Mouse (Mus musculus): ENCODE measurements around the gene Cachd1. TPM values are rescaled to one million over a fixed set of nuclear protein-coding genes. Genes with fewer than 3 reads are reported as not detected.

Gene Cachd1
- polyA plus RNA-seq, 1 experiment from 2014 or later: 11.9 TPM

DNA sequence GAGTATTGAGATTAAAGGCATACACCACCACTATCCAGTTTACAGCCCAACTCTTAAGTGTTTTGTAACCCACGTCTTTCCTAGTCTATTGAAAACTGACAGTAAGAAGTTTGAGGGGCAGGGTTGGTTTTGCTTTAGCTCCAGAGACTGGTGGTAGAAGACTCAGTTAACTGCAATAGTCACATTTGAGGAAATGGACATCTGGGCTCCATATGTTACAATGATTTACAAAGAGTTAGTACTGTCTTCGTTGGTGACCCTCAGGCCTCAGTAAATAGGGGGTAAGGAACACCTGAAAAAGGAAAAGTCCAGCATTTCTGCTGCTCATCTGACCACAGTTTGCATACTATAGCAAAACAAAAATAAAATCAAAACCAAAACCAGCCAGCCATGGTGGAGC lies 150.6 kb downstream of the Cachd1 start:
- ATAC-seq (ENCODE audit: low FRiP score): no peak
- no peak overlapping the region for H3K27ac ChIP-seq (replicated peaks)
- 68% methylated on average over 2 of the region's 2 CpGs for WGBS

DNA sequence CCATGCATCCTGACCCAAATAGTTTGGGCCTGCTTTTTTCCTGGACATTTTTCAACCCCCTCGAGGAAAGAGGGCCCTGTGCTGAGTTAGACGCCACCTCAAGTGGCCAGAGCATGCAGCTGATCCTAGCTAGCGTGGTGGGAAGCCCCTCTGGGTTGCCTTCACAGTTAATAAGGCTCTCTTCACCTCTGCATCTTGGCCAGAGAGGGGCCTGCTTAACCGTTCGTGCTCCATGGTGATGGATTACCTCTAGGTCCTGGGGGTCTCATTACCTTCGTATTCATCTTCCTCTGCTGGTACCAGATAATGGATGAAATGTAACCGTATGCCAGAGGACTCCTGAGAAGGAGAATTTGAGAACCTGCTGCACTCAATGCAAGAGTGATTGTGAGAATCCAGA lies 167.2 kb downstream of the Cachd1 start:
- Histone ChIP-seq H3K4me3 (replicated peaks) (no peak overlapping the region), H3K27ac (replicated peaks) (no peak overlapping the region), H3K27me3 (replicated peaks) (no peaks in the 10 kb centered on the region), H3K9me3 (replicated peaks) (no peaks in the 10 kb centered on the region), H3K4me1 (peaks cover 22% of the 10 kb centered on the region), H3K4me2 (no peak overlapping the region), H3K36me3 (no peaks in the 10 kb centered on the region), H3K9ac (replicated peaks) (no peak overlapping the region)
- WGBS: 52% methylated on average over 7 of the region's 7 CpGs
- ATAC-seq (ENCODE audit: low FRiP score): no peak

More for the DNA sequence above, 150.6 kb downstream of the Cachd1 start:
- H3K4me3 ChIP-seq (replicated peaks): no peak overlapping the region
- no peaks in the 10 kb centered on the region; the same call in 1 of the 2 replicates for H3K4me1 ChIP-seq
- no peak overlapping the region for H3K9ac ChIP-seq (replicated peaks)
- no peaks in the 10 kb centered on the region for H3K36me3 ChIP-seq
- no peaks in the 10 kb centered on the region for H3K27me3 ChIP-seq (replicated peaks)
- H3K9me3 ChIP-seq (replicated peaks): no peaks in the 10 kb centered on the region
- no peak overlapping the region for H3K4me2 ChIP-seq

DNA sequence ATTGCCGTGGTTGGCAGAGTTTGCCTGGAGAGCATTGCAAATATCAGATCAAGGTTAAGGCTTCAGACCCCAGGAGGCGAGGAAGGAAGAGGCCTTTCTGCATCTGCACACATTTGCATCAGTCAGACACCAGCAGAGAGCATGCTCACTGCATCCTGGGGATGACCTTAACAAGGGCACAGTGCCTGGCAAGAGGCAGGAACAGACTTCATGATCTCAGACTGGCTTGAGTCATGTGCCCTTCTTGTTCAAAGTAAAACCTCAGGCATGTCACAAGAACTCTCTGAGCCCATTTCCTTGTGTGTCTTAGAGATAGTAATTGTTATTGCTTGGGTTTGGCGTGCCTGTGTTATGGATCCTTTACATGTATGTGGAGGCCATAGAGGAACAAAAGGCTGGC lies 167.8 kb downstream of the Cachd1 start:
- Histone ChIP-seq H3K9ac (replicated peaks) (no peak overlapping the region), H3K4me1 (peaks cover 27% of the 10 kb centered on the region), H3K27me3 (replicated peaks) (no peaks in the 10 kb centered on the region), H3K4me3 (replicated peaks) (no peak overlapping the region), H3K27ac (replicated peaks) (no peak overlapping the region), H3K9me3 (replicated peaks) (no peaks in the 10 kb centered on the region), H3K36me3 (no peaks in the 10 kb centered on the region), H3K4me2 (no peak overlapping the region)
- WGBS: 68% methylated on average over 3 of the region's 3 CpGs
- ATAC-seq (ENCODE audit: low FRiP score): no peak

DNA sequence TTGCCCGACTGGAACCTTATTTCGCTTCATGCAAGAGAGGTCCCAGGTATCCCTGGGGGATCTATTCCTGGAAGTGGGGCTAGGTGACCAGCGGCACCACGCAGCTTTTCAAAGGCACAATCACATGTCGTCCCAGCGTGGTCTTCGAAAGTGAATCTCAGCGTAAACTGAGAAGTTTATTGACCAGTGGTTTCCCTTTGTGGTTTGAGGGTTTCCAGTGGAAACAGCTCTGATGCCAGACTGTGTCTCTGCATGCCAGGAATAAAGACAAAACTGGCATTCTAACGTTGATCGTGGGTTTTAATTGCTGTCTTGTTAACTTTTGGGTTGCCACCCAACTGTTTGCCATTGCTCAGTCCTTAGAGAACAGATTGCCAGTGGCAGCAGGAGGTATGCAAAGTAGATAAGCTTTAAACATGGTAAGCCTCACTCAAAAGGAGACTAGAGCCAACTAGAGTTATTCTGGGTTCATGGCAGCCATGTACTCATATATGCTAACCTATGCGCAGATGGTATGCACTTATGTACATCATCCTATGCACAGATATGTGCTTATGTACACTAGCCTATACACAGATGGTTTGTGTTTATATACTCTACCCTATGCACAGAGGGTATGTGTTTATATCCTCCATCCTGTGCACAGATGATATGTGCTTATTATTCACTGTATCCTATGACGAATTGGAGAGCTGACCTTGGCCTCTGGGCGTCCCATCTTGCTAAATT lies 168.9 kb downstream of the Cachd1 start:
- Histone ChIP-seq H3K36me3 (no peaks in the 10 kb centered on the region), H3K27me3 (replicated peaks) (no peaks in the 10 kb centered on the region), H3K4me2 (no peak overlapping the region), H3K9me3 (replicated peaks) (no peaks in the 10 kb centered on the region), H3K4me3 (replicated peaks) (no peak overlapping the region), H3K9ac (replicated peaks) (no peak overlapping the region), H3K27ac (replicated peaks) (no peak overlapping the region), H3K4me1 (peaks cover 27% of the 10 kb centered on the region)
- no peak for ATAC-seq (ENCODE audit: low FRiP score)
- WGBS: 72% methylated on average over 13 of the region's 13 CpGs

DNA sequence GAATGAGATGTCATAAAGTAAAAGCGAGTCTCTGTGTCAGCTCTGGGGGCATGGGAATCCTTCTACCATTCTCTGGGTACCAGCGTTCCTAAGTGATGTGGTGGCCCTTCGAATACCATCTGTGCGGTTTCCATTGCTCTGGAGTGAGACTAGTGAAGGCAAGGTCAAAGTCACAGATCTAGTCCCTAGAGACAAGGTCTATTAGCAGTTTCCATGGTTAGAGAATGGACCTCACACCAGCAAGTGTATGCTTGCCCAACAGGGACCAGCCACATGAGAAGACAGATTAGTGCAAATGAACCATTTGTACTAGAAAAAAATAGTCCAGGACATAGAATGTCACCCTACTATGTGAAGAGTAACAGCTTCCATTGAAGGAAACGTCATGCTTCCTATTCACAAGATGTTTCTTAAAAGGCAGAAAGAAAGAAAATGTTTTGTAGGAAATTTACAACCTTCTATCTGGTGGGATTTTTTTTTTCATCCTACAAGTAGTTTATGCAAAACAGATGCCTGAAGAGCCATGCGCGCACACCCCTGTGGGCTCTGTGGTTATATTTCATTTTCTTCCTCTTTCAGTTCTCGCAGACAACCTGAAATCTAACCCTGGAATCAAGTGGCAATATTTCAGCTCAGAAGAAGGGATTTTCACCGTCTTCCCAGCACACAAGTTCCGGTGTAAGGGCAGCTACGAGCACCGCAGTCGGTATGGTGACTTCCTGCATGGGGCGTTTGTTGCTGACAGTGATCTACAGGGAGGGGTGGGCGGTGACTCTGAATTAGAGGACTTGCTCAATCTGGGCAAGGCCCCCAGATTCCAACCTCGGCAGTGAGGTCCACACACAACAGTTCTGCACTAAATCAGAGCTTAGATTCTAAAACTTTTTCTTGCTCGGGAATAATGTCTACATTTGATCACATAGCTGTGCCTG lies 172.3 kb downstream of the Cachd1 start:
- Histone ChIP-seq H3K4me3 (replicated peaks) (no peak overlapping the region), H3K9me3 (replicated peaks) (no peaks in the 10 kb centered on the region), H3K4me1 (peaks cover 23% of the 10 kb centered on the region), H3K27me3 (replicated peaks) (no peaks in the 10 kb centered on the region), H3K36me3 (no peaks in the 10 kb centered on the region), H3K4me2 (no peak overlapping the region), H3K9ac (replicated peaks) (no peak overlapping the region), H3K27ac (replicated peaks) (peak overlapping the region; percentile 9; the same call in 1 of the 2 replicates)
- peak; percentile 48 for ATAC-seq (ENCODE audit: low FRiP score)
- WGBS: 42% methylated on average over 17 of the region's 17 CpGs

DNA sequence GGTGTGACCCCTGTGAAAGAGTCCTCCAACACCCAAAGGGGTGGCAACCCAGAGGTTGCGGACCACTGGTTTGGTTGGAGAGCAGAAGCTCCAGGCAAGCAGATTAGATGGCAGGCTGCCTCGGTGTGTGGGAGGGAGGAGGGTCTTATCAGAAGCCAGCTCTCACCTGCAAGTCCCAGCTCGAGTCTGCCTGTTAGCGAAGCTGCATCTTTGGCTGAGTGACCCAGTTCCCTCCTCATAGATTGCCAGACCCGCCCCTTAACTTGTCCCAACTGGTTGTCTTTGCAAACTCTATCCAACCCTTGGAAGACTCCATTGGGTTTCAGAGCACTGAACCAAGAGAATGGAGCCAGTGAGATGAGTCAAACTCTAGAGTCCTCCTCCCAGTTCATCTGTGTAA lies 173.8 kb downstream of the Cachd1 start:
- H3K9ac ChIP-seq (replicated peaks): no peak overlapping the region
- H3K4me2 ChIP-seq: no peak overlapping the region
- no peaks in the 10 kb centered on the region for H3K9me3 ChIP-seq (replicated peaks)
- H3K4me1 ChIP-seq: peaks cover 9% of the 10 kb centered on the region
- ATAC-seq (ENCODE audit: low FRiP score): no peak
- 95% methylated on average over 5 of the region's 5 CpGs for WGBS
- no peaks in the 10 kb centered on the region for H3K27me3 ChIP-seq (replicated peaks)
- no peak overlapping the region for H3K27ac ChIP-seq (replicated peaks)
- peaks cover 5% of the 10 kb centered on the region; the same call in 1 of the 2 replicates for H3K36me3 ChIP-seq
- no peak overlapping the region for H3K4me3 ChIP-seq (replicated peaks)

DNA sequence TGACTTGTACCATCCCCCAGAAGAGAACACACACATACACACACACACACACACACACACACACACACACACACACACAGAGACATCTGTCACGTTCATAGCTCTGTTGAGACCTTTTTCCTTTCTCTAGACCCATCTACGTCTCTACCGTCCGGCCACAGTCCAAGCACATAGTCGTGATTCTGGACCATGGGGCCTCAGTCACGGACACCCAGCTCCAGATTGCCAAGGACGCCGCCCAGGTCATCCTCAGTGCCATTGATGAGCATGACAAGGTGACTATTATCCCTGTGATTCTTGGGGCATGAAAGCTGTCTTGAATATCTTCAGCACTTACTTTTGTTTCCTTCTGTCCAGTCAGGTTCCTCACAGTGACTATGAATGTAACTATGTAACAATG lies 175.4 kb downstream of the Cachd1 start:
- ATAC-seq (ENCODE audit: low FRiP score): no peak
- Histone ChIP-seq H3K36me3 (peaks cover 5% of the 10 kb centered on the region; the same call in 1 of the 2 replicates), H3K27me3 (replicated peaks) (no peaks in the 10 kb centered on the region), H3K4me3 (replicated peaks) (no peak overlapping the region), H3K9me3 (replicated peaks) (no peaks in the 10 kb centered on the region), H3K27ac (replicated peaks) (no peak overlapping the region), H3K4me2 (no peak overlapping the region), H3K4me1 (peaks cover 4% of the 10 kb centered on the region; the same call in 1 of the 2 replicates), H3K9ac (replicated peaks) (no peak overlapping the region)
- 83% methylated on average over 8 of the region's 8 CpGs for WGBS

DNA sequence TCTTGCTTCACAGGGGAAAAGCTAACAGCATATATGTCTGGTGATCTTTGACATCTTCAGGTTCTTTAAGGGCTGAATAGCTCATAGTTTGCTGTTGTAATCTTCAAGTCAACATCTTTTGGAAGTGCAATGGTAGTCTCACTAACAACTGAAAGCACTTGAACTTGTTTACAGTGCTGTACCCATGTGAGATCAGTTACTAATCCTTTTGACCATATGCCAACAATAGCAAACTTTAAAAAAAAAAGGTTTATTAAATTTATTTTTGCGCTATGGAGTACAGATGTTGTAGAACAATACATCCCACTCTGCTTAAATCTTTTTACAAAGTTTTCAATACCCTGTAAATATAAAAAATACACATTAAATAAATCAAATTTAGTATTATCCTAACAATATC lies 186.9 kb downstream of the Cachd1 start:
- Histone ChIP-seq H3K27me3 (replicated peaks) (no peaks in the 10 kb centered on the region), H3K9me3 (replicated peaks) (no peaks in the 10 kb centered on the region), H3K36me3 (peaks cover 9% of the 10 kb centered on the region; the same call in 1 of the 2 replicates), H3K27ac (replicated peaks) (no peak overlapping the region), H3K9ac (replicated peaks) (no peak overlapping the region), H3K4me1 (no peaks in the 10 kb centered on the region), H3K4me3 (replicated peaks) (no peak overlapping the region), H3K4me2 (no peak overlapping the region)
- WGBS: 93% methylated on average over 1 of the region's 1 CpGs
- ATAC-seq (ENCODE audit: low FRiP score): no peak

DNA sequence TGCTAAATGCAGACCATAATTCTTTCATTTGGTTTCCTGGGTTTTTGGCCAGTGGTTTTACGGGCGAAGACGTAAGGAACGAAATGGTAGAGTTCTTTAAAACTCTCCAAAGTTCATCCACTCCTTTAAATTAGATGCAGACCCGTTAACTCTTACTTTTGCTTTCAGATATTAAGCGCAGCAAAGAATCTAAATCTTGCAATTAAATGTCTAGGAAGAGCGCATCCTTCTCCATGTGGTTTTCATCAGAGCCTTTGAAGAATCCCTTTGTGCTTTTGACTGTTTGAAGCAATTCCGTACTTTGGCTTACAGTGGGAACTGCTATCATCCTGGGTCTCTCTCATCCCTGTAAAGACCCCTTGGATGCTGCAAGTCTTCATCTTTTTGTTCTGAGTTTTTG lies 187.3 kb downstream of the Cachd1 start:
- Histone ChIP-seq H3K4me2 (no peak overlapping the region), H3K9me3 (replicated peaks) (no peaks in the 10 kb centered on the region), H3K4me1 (no peaks in the 10 kb centered on the region), H3K27me3 (replicated peaks) (no peaks in the 10 kb centered on the region), H3K9ac (replicated peaks) (no peak overlapping the region), H3K27ac (replicated peaks) (no peak overlapping the region), H3K4me3 (replicated peaks) (no peak overlapping the region), H3K36me3 (peaks cover 9% of the 10 kb centered on the region; the same call in 1 of the 2 replicates)
- 88% methylated on average over 8 of the region's 8 CpGs for WGBS
- no peak for ATAC-seq (ENCODE audit: low FRiP score)

DNA sequence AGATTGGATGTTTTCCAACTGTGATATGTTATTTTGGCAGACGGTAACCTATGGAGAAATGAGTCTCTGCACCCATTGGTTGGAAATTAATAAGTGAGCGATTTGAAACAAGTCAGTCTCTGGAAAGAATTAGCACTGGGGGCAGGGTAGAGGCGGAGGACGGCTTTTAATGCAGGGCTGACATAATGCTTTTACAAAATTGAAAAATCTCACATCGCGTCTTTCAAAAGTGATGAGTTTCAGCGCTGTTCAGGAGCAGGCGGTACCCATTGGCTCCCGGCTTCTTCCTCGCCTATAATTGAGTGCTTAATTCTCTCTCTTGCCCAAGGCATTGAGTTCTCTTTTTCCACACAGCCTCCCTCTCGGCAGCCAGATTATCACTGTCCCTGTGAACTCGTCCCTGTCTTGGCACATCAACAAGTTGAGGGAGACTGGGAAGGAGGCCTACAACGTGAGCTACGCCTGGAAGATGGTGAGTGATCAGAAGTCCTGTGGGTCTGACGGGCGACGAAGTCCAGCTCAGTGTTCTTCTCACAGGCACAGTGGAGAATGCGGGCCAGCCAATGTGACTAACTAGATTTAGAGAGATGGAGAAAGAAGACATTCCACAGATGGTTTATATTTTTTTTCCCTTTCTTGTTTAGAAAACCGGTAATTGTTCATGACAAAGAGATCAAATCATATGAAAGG lies 191.4 kb downstream of the Cachd1 start:
- H3K27ac ChIP-seq (replicated peaks): no peak overlapping the region
- no peak overlapping the region for H3K4me2 ChIP-seq
- ATAC-seq (ENCODE audit: low FRiP score): no peak
- no peak overlapping the region for H3K4me3 ChIP-seq (replicated peaks)
- no peaks in the 10 kb centered on the region for H3K9me3 ChIP-seq (replicated peaks)
- no peak overlapping the region for H3K9ac ChIP-seq (replicated peaks)
- no peaks in the 10 kb centered on the region for H3K4me1 ChIP-seq
- H3K27me3 ChIP-seq (replicated peaks): no peaks in the 10 kb centered on the region
- WGBS: 75% methylated on average over 19 of the region's 19 CpGs
- H3K36me3 ChIP-seq: peaks cover 9% of the 10 kb centered on the region; the same call in 1 of the 2 replicates

DNA sequence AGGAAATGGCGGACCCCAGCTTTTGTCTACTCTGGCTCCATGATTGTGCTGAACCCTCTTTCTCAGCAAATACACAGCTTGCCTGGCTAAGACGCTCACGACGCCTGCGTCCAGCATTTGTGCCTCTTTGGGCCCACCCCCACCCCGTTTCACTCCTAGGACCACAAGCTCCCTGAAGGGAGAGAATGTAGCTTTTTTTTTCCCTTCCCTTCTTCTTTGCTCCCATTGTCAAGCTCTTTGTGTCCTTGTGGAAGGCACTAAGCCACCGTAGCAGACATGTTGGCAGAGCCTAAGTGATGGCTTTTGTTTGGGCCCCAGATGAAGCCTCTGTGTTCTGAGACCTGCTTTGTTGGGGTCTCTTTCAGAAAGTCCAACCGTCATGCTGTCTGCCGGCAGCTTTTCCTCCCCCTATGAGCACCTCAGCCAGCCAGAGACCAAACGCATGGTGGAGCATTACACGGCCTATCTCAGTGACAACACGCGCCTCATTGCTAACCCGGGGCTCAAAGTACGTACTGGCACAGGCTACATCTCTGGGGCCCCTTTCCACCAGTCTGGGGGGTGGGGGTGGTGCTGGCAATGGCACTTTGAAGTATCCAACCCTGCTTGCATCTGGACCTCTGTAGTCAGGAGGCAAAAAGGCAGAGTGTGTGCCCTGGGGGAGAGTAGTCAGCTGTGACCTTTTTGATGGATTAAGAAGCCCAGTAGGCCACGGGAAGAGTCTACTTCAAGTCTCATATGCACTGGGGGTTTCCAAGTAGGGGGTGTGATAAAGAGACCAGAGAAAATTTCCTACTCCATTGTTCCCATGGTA lies 197.4 kb downstream of the Cachd1 start:
- Histone ChIP-seq H3K36me3 (no peaks in the 10 kb centered on the region), H3K9ac (replicated peaks) (no peak overlapping the region), H3K4me2 (no peak overlapping the region), H3K27ac (replicated peaks) (peak overlapping the region; percentile 7; the same call in 1 of the 2 replicates), H3K4me1 (0 out of 2 replicates have a peak, but pooled peaks cover 9% of the 10 kb centered on the region), H3K4me3 (replicated peaks) (no peak overlapping the region), H3K27me3 (replicated peaks) (no peaks in the 10 kb centered on the region), H3K9me3 (replicated peaks) (no peaks in the 10 kb centered on the region)
- 17% methylated on average over 16 of the region's 16 CpGs for WGBS
- ATAC-seq (ENCODE audit: low FRiP score): peak; percentile 80

Measured in neural tube, embryonic 15.5 days (tissue).